Mouse (Mus musculus): Measurements from ENCODE around the gene Htr3a.
A peak's percentile ranks its signal among the peaks of the same experiment; 100 is the strongest.

Htr3a gene

GRCm38 (mm10) chr9:48910885-48911537 is at the start of gene Htr3a:
Gene Htr3a (minus strand): TSS chr9:48911099.
- peak; percentile 23 to 72 for DNase-seq (ENCODE audit: low spot score in 2 of 2)

- DNase-seq (ENCODE audit: low spot score in 2 of 2) = no peak
These were observed 36.7 kb upstream of the Htr3a start for GRCm38 (mm10) chr9:48947565-48947964.

- DNase-seq (ENCODE audit: low spot score in 2 of 2) = no peak
These were observed 31.4 kb upstream of the Htr3a start for GRCm38 (mm10) chr9:48942349-48942748.

GRCm38 (mm10) chr9:48929436-48929835 is 18.5 kb upstream of the Htr3a start:
- DNase-seq (ENCODE audit: low spot score in 2 of 2) = no peak

- no peak for DNase-seq (ENCODE audit: low spot score in 2 of 2)
These were observed 17.9 kb upstream of the Htr3a start for GRCm38 (mm10) chr9:48928781-48929180.

- no peak for DNase-seq (ENCODE audit: low spot score in 2 of 2)
These were observed 5.3 kb upstream of the Htr3a start for GRCm38 (mm10) chr9:48916011-48916788.

- DNase-seq (ENCODE audit: low spot score in 2 of 2) = no peak
These were observed 6.5 kb downstream of the Htr3a start for GRCm38 (mm10) chr9:48904421-48904820.

- DNase-seq (ENCODE audit: low spot score in 2 of 2) = no peak
These were observed 7.1 kb downstream of the Htr3a start for GRCm38 (mm10) chr9:48903766-48904165.

GRCm38 (mm10) chr9:48898551-48898950 is 12.3 kb downstream of the Htr3a start:
- no peak for DNase-seq (ENCODE audit: low spot score in 2 of 2)

GRCm38 (mm10) chr9:48895819-48896536 is 14.9 kb downstream of the Htr3a start:
- no peak for DNase-seq (ENCODE audit: low spot score in 2 of 2)

GRCm38 (mm10) chr9:48894755-48895154 is 16.1 kb downstream of the Htr3a start:
- no peak for DNase-seq (ENCODE audit: low spot score in 2 of 2)

GRCm38 (mm10) chr9:48893986-48894385 is 16.9 kb downstream of the Htr3a start:
- peak in 1 of 2 experiments; percentile 37 for DNase-seq (ENCODE audit: low spot score in 2 of 2)

GRCm38 (mm10) chr9:48889093-48889492 is 21.8 kb downstream of the Htr3a start:
- no peak for DNase-seq (ENCODE audit: low spot score in 2 of 2)

- DNase-seq (ENCODE audit: low spot score in 2 of 2) = no peak
These were observed 38.0 kb downstream of the Htr3a start for GRCm38 (mm10) chr9:48872896-48873295.

- DNase-seq (ENCODE audit: low spot score in 2 of 2) = no peak
These were observed 44.3 kb downstream of the Htr3a start for GRCm38 (mm10) chr9:48866523-48867121.

GRCm38 (mm10) chr9:48865235-48865634 is 45.7 kb downstream of the Htr3a start:
- no peak for DNase-seq (ENCODE audit: low spot score in 2 of 2)

- no peak for DNase-seq (ENCODE audit: low spot score in 2 of 2)
These were observed 49.4 kb downstream of the Htr3a start for GRCm38 (mm10) chr9:48861481-48861880.

- DNase-seq (ENCODE audit: low spot score in 2 of 2) = peak; percentile 55 to 68
These were observed 50.4 kb downstream of the Htr3a start for GRCm38 (mm10) chr9:48860526-48860845.

- DNase-seq (ENCODE audit: low spot score in 2 of 2) = no peak
These were observed 50.9 kb downstream of the Htr3a start for GRCm38 (mm10) chr9:48859828-48860525.

- no peak for DNase-seq (ENCODE audit: low spot score in 2 of 2)
These were observed 53.0 kb downstream of the Htr3a start for GRCm38 (mm10) chr9:48857944-48858343.

- DNase-seq (ENCODE audit: low spot score in 2 of 2) = no peak
These were observed 54.7 kb downstream of the Htr3a start for GRCm38 (mm10) chr9:48856240-48856639.

GRCm38 (mm10) chr9:48849531-48849930 is 61.4 kb downstream of the Htr3a start:
- no peak for DNase-seq (ENCODE audit: low spot score in 2 of 2)
